Mouse (Mus musculus) ES-E14 (cell line): ENCODE results near the gene Adam17.

Experiments used
- HCFC1 ChIP-seq: IDR thresholded peaks from 2 replicates; pipeline ENCODE4 v1.6.1; 2012; ENCODE audit warnings: low read length, inconsistent platforms, borderline replicate concordance; ENCODE audit not compliant: insufficient read depth
- ZC3H11A ChIP-seq: IDR thresholded peaks from 2 replicates; pipeline ENCODE4 v1.6.1; 2012; ENCODE audit warnings: low read depth, mild to moderate bottlenecking, inconsistent platforms, low read length, borderline replicate concordance
- ZNF384 ChIP-seq: IDR thresholded peaks from 2 replicates; pipeline ENCODE4 v1.6.1; 2012; ENCODE audit warnings: low read depth, low read length, inconsistent platforms

- TF ChIP-seq ZC3H11A (no peak), HCFC1 (no peak), ZNF384 (no peak)
Measured at GRCm38 (mm10) chr12:21322856-21323255, 50.6 kb downstream of the Adam17 start.
